Mouse (Mus musculus): ENCODE measurements around the gene Sertad1. TPM values are rescaled to one million over a fixed set of nuclear protein-coding genes. Genes with fewer than 3 reads are reported as not detected.

Gene Sertad1
- polyA plus RNA-seq, 1 experiment from 2014 or later: 41.0 TPM

DNA sequence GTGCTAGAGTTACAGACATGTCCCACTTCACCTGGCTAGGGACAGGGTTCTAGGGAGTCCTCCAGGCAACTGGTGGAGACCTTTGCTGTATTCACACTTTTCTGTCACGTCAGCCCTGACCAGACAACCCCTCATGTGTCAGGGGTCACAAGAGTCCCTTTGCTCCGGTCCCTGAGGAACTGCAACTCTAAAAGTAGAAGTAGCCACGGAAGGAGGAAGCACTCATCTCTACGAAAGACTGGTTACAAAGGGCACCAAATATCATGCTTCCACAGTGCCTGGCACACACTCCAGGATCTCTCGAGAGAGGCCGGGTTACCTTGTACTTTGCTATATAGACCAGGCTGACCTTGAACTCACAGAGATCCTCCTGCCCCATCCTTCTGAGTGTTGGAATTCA, 49.9 kb downstream of the Sertad1 start:
- ATAC-seq (replicated peaks; ENCODE audit: low FRiP score): no peak
- no peak overlapping the region for H3K9ac ChIP-seq
- no peaks in the 10 kb centered on the region for H3K27me3 ChIP-seq
- H3K36me3 ChIP-seq: peaks cover 56% of the 10 kb centered on the region
- WGBS: 89% methylated on average over 6 of the region's 6 CpGs
- no peak overlapping the region for H3K4me2 ChIP-seq
- peaks cover 4% of the 10 kb centered on the region for H3K4me1 ChIP-seq
- H3K9me3 ChIP-seq (replicated peaks): no peaks in the 10 kb centered on the region
- no peak overlapping the region for H3K27ac ChIP-seq
- no peak overlapping the region for H3K4me3 ChIP-seq (replicated peaks)

DNA sequence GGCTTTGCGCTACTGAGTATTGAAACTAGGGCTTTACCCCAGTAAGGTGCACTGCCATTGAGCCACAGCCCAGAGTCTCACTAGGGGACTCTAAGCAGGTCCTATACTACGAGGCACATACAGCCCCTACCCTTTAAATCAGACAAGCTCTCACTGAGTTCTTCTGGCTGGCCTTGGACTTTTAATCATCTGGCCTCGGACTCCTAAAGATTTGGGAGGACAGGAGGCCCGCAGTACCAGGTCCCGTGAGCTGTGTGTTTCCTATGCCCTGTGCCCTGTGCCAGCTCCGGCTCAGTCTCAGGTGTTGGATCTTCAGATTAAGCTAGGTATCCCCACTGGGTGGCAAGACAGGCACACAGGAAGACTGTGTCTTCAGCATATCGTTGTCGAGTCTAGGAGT, 51.3 kb downstream of the Sertad1 start:
- no peaks in the 10 kb centered on the region for H3K9me3 ChIP-seq (replicated peaks)
- no peak overlapping the region for H3K27ac ChIP-seq
- peaks cover 43% of the 10 kb centered on the region for H3K36me3 ChIP-seq
- no peak overlapping the region for H3K4me3 ChIP-seq (replicated peaks)
- H3K9ac ChIP-seq: no peak overlapping the region
- peaks cover 14% of the 10 kb centered on the region for H3K4me1 ChIP-seq
- no peak overlapping the region for H3K4me2 ChIP-seq
- 70% methylated on average over 8 of the region's 8 CpGs for WGBS
- no peak for ATAC-seq (replicated peaks; ENCODE audit: low FRiP score)
- no peaks in the 10 kb centered on the region for H3K27me3 ChIP-seq

DNA sequence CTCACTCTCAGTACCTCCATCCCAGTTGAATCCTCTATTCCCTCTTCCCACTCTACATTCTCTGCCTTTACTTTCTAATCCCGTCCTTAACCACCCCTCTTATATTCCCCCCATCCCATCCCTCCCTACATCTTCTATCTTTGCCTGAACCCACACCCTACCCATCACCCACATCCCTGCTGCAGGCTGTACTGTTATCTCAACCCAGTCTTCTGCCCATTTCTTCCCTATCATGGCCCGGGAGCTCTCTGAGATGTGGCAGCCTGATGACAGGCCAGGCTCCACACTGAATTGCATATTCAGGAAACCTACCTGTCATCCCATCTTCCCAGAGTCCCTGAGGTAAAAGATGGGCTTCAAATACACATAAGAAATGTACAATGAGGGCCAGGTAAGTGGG, 52.1 kb downstream of the Sertad1 start:
- 82% methylated on average over 2 of the region's 2 CpGs for WGBS
- no peak for ATAC-seq (replicated peaks; ENCODE audit: low FRiP score)
- Histone ChIP-seq H3K9ac (no peak overlapping the region), H3K36me3 (peaks cover 36% of the 10 kb centered on the region), H3K4me2 (no peak overlapping the region), H3K4me3 (replicated peaks) (no peak overlapping the region), H3K9me3 (replicated peaks) (no peaks in the 10 kb centered on the region), H3K4me1 (peaks cover 20% of the 10 kb centered on the region), H3K27ac (no peak overlapping the region), H3K27me3 (no peaks in the 10 kb centered on the region)

Other genes with a start within 250 kb of the Sertad1 start
- gene Numbl, start 228.5 kb upstream of the Sertad1 start, polyA plus RNA-seq (2015; fragmentation: Nextera tagmentation; extraction: Ambion mirVana): 15.3 and 18.5 TPM in 2 replicates
- 31.0 and 41.7 TPM in 2 replicates for gene Ltbp4, start 149.2 kb upstream of the Sertad1 start, polyA plus RNA-seq (2015; fragmentation: Nextera tagmentation; extraction: Ambion mirVana)
- gene Shkbp1, start 130.9 kb upstream of the Sertad1 start, polyA plus RNA-seq (2015; fragmentation: Nextera tagmentation; extraction: Ambion mirVana): 43.6 and 53.1 TPM in 2 replicates
- 1.9 TPM in 1 of 2 replicates, not detected in the other for gene Gm20479, start 129.5 kb upstream of the Sertad1 start, polyA plus RNA-seq (2015; fragmentation: Nextera tagmentation; extraction: Ambion mirVana)
- 0.27 and 0.39 TPM in 2 replicates for gene Sptbn4, start 39.2 kb upstream of the Sertad1 start, polyA plus RNA-seq (2015; fragmentation: Nextera tagmentation; extraction: Ambion mirVana)
- gene Blvrb, start 38.9 kb upstream of the Sertad1 start, polyA plus RNA-seq (2015; fragmentation: Nextera tagmentation; extraction: Ambion mirVana): 44.5 and 57.4 TPM in 2 replicates
- 30.3 and 32.0 TPM in 2 replicates for gene Sertad3, start 13.1 kb upstream of the Sertad1 start, polyA plus RNA-seq (2015; fragmentation: Nextera tagmentation; extraction: Ambion mirVana)
- gene Prx, start 12.4 kb downstream of the Sertad1 start, polyA plus RNA-seq (2015; fragmentation: Nextera tagmentation; extraction: Ambion mirVana): 4.0 and 4.8 TPM in 2 replicates
- 0.39 and 0.92 TPM in 2 replicates for gene Hipk4, start 36.4 kb downstream of the Sertad1 start, polyA plus RNA-seq (2015; fragmentation: Nextera tagmentation; extraction: Ambion mirVana)
- gene Pld3, start 66.3 kb downstream of the Sertad1 start, polyA plus RNA-seq (2015; fragmentation: Nextera tagmentation; extraction: Ambion mirVana): 83.1 and 90.5 TPM in 2 replicates
- 26.9 and 29.4 TPM in 2 replicates for gene 2310022A10Rik, start 66.3 kb downstream of the Sertad1 start, polyA plus RNA-seq (2015; fragmentation: Nextera tagmentation; extraction: Ambion mirVana)
- gene Akt2, start 104.6 kb downstream of the Sertad1 start, polyA plus RNA-seq (2015; fragmentation: Nextera tagmentation; extraction: Ambion mirVana): 97.9 and 106 TPM in 2 replicates
- gene Ttc9b, start 167.0 kb downstream of the Sertad1 start, polyA plus RNA-seq (2015; fragmentation: Nextera tagmentation; extraction: Ambion mirVana): 0.28 and 0.86 TPM in 2 replicates
- 6.5 and 7.6 TPM in 2 replicates for gene Map3k10, start 187.7 kb downstream of the Sertad1 start, polyA plus RNA-seq (2015; fragmentation: Nextera tagmentation; extraction: Ambion mirVana)
- gene Zfp607b, start 202.4 kb downstream of the Sertad1 start, polyA plus RNA-seq (2015; fragmentation: Nextera tagmentation; extraction: Ambion mirVana): 3.4 and 4.6 TPM in 2 replicates
- gene Zfp60, start 244.5 kb downstream of the Sertad1 start, polyA plus RNA-seq (2015; fragmentation: Nextera tagmentation; extraction: Ambion mirVana): 37.2 and 40.8 TPM in 2 replicates

Data from kidney, embryonic 15.5 days (tissue).